Mouse (Mus musculus) testis, adult 2 months (tissue): Measurements from ENCODE around the gene Ddx39. TPM values are rescaled to one million over a fixed set of nuclear protein-coding genes. Genes with fewer than 3 reads are reported as not detected.

Experiments
- H3K27ac ChIP-seq: fragments of 200-500 bp; 2 replicates; pipeline ENCODE4 v1.5.1; 2012; ENCODE audit warnings: low read depth, low read length; ENCODE audit not compliant: control insufficient read depth, insufficient read depth
- H3K27me3 ChIP-seq: fragments of 200-500 bp; 2 replicates; pipeline ENCODE4 v1.6.1; 2012; ENCODE audit warnings: mild to moderate bottlenecking, low read length, moderate library complexity; ENCODE audit not compliant: control insufficient read depth, insufficient read depth
- H3K36me3 ChIP-seq: fragments of 200-500 bp; 2 replicates; pipeline ENCODE4 v1.6.1; 2012; ENCODE audit warnings: mild to moderate bottlenecking, low read length; ENCODE audit not compliant: control insufficient read depth, insufficient read depth
- H3K4me1 ChIP-seq: fragments of 200-500 bp; 2 replicates; pipeline ENCODE4 v1.6.1; 2012; ENCODE audit warnings: low read length; ENCODE audit not compliant: control insufficient read depth, insufficient read depth
- H3K4me3 ChIP-seq: fragments of 200-500 bp; 2 replicates; pipeline ENCODE4 v1.5.1; 2012; ENCODE audit warnings: low read depth, mild to moderate bottlenecking, low read length, moderate library complexity, mixed read lengths; ENCODE audit not compliant: control insufficient read depth
- CTCF ChIP-seq: fragments of 200-500 bp; IDR thresholded peaks from 2 replicates; pipeline ENCODE4 v1.5.1; 2012; ENCODE audit warnings: low read depth, mild to moderate bottlenecking, inconsistent platforms, low read length, moderate library complexity; ENCODE audit not compliant: control insufficient read depth, insufficient read depth, insufficient replicate concordance
- POLR2A ChIP-seq: fragments of 200-500 bp; IDR thresholded peaks from 2 replicates; pipeline ENCODE4 v1.6.1; 2012; ENCODE audit warnings: low read depth, mild to moderate bottlenecking, inconsistent platforms, low read length, moderate library complexity; ENCODE audit not compliant: control insufficient read depth
- polyA plus RNA-seq: library from polyadenylated mRNA; depleted of rRNA; stranded (reverse); fragments of >200 nt; gene quantifications from 2 replicates; pipeline ENCODE4 v1.2.3, GENCODE M21; 2012

Gene Ddx39
- polyA plus RNA-seq, 1 experiment = 105 TPM

GRCm38 (mm10) chr8:83747661-83748346, 32.8 kb downstream of the Ddx39 start:
- Histone ChIP-seq H3K4me1 (peaks cover 4% of the 10 kb centered on the region), H3K27me3 (no peaks in the 10 kb centered on the region), H3K4me3 (peak overlapping the region; percentile 66), H3K36me3 (no peaks in the 10 kb centered on the region), H3K27ac (no peak overlapping the region)
- no peak for TF ChIP-seq POLR2A

GRCm38 (mm10) chr8:83748708-83749107, 33.7 kb downstream of the Ddx39 start:
- no peak overlapping the region for H3K4me3 ChIP-seq
- no peaks in the 10 kb centered on the region for H3K27me3 ChIP-seq
- H3K27ac ChIP-seq = no peak overlapping the region
- TF ChIP-seq CTCF (no peak), POLR2A (no peak)
- no peaks in the 10 kb centered on the region for H3K36me3 ChIP-seq
- H3K4me1 ChIP-seq = peaks cover 4% of the 10 kb centered on the region

- no peaks in the 10 kb centered on the region for H3K36me3 ChIP-seq
- peaks cover 4% of the 10 kb centered on the region for H3K4me1 ChIP-seq
- no peak overlapping the region for H3K27ac ChIP-seq
- no peak overlapping the region for H3K4me3 ChIP-seq
- no peaks in the 10 kb centered on the region for H3K27me3 ChIP-seq
- TF ChIP-seq CTCF = no peak
- no peak for TF ChIP-seq POLR2A
These were observed 34.3 kb downstream of the Ddx39 start for GRCm38 (mm10) chr8:83749265-83749664.

- H3K4me1 ChIP-seq = no peaks in the 10 kb centered on the region
- TF ChIP-seq CTCF (no peak), POLR2A (no peak)
These were observed 39.2 kb downstream of the Ddx39 start for GRCm38 (mm10) chr8:83754149-83754548.

GRCm38 (mm10) chr8:83756273-83756672, 41.3 kb downstream of the Ddx39 start:
- no peak for TF ChIP-seq CTCF
- TF ChIP-seq POLR2A = no peak
- Histone ChIP-seq H3K27ac (no peak overlapping the region), H3K36me3 (no peaks in the 10 kb centered on the region), H3K4me1 (no peaks in the 10 kb centered on the region), H3K27me3 (no peaks in the 10 kb centered on the region), H3K4me3 (no peak overlapping the region)

More at GRCm38 (mm10) chr8:83754149-83754548, 39.2 kb downstream of the Ddx39 start:
- Histone ChIP-seq H3K4me3 (no peak overlapping the region), H3K27ac (no peak overlapping the region), H3K27me3 (no peaks in the 10 kb centered on the region), H3K36me3 (no peaks in the 10 kb centered on the region)

GRCm38 (mm10) chr8:83757084-83757607, 42.2 kb downstream of the Ddx39 start:
- Histone ChIP-seq H3K27me3 (no peaks in the 10 kb centered on the region), H3K36me3 (no peaks in the 10 kb centered on the region), H3K4me1 (no peaks in the 10 kb centered on the region), H3K4me3 (no peak overlapping the region), H3K27ac (no peak overlapping the region)
- TF ChIP-seq CTCF = no peak
- TF ChIP-seq POLR2A = no peak

GRCm38 (mm10) chr8:83758298-83758697, 43.3 kb downstream of the Ddx39 start:
- TF ChIP-seq CTCF = no peak
- TF ChIP-seq POLR2A = no peak

More at GRCm38 (mm10) chr8:83758298-83758697, 43.3 kb downstream of the Ddx39 start:
- no peak overlapping the region for H3K4me3 ChIP-seq
- no peaks in the 10 kb centered on the region for H3K27me3 ChIP-seq
- no peak overlapping the region for H3K27ac ChIP-seq
- no peaks in the 10 kb centered on the region for H3K36me3 ChIP-seq
- H3K4me1 ChIP-seq = peaks cover 3% of the 10 kb centered on the region; the same call in 1 of the 2 replicates
